Mouse (Mus musculus) kidney, embryonic 16.5 days (tissue): ENCODE measurements at regions not wholly inside any gene's neighbourhood (a gene's known extent, or its start where the extent isn't known, plus 50 kb on each side); places are given as distances from the start of the nearest gene placed in this dataset.

Experiments
- ATAC-seq: fragments of 200-750 bp; cut with Nextera tagmentation; 2 replicates; pipeline ENCODE4 v1.8.0; 2017; ENCODE audit warnings: moderate TSS enrichment; ENCODE audit not compliant: low FRiP score, low TSS enrichment
- H3K27ac ChIP-seq: fragments of 300-500 bp; sonication (generic); 2 replicates; pipeline ENCODE4 v1.5.1; 2014; ENCODE audit warnings: low read length
- H3K27me3 ChIP-seq: fragments of 300-500 bp; sonication (generic); 2 replicates; pipeline ENCODE4 v1.6.1; 2014; ENCODE audit warnings: low read length, control low read depth, mixed read lengths; ENCODE audit not compliant: insufficient read depth
- H3K36me3 ChIP-seq: fragments of 300-500 bp; sonication (generic); 2 replicates; pipeline ENCODE4 v1.6.1; 2014; ENCODE audit warnings: low read length, control low read depth, mixed read lengths; ENCODE audit not compliant: insufficient read depth
- H3K4me1 ChIP-seq: fragments of 300-500 bp; sonication (generic); 2 replicates; pipeline ENCODE4 v1.6.1; 2014; ENCODE audit warnings: low read length, control low read depth, mixed read lengths; ENCODE audit not compliant: insufficient read depth
- H3K4me2 ChIP-seq: fragments of 300-500 bp; sonication (generic); replicated peaks from 2 replicates; pipeline ENCODE4 v1.6.1; 2014; ENCODE audit warnings: low read depth, low read length
- H3K4me3 ChIP-seq: fragments of 300-500 bp; sonication (generic); 2 replicates; pipeline ENCODE4 v1.5.1; 2014; ENCODE audit warnings: mild to moderate bottlenecking, low read length
- H3K9ac ChIP-seq: fragments of 300-500 bp; sonication (generic); replicated peaks from 2 replicates; pipeline ENCODE4 v1.6.1; 2014; ENCODE audit warnings: low read length
- H3K9me3 ChIP-seq: fragments of 300-500 bp; sonication (generic); 2 replicates; pipeline ENCODE4 v1.6.1; 2016; ENCODE audit warnings: low read length, control low read depth
- WGBS: fragments of 180-500 bp; shearing (Covaris S2); extraction: QIAGEN DNeasy Blood & Tissue Kit; methylation state at CpG from one replicate; pipeline ENCODE4 v1.1.7; 2014; 5-methylcytosine and 5-hydroxymethylcytosine counted together

- H3K9ac ChIP-seq: no peak overlapping the region
- H3K9me3 ChIP-seq: 0 out of 2 replicates have a peak, but pooled peaks cover 4% of the 10 kb centered on the region
- no peak overlapping the region for H3K4me2 ChIP-seq
- H3K36me3 ChIP-seq: no peaks in the 10 kb centered on the region
- no peak overlapping the region for H3K4me3 ChIP-seq
- 0 out of 2 replicates have a peak overlapping the region, but pooled peaks have one; percentile 5 for H3K27ac ChIP-seq
- H3K27me3 ChIP-seq: no peaks in the 10 kb centered on the region
- H3K4me1 ChIP-seq: no peaks in the 10 kb centered on the region
- 39% methylated on average over 3 of the region's 3 CpGs for WGBS
- no peak for ATAC-seq
These were observed 73.3 kb upstream of the Col5a1 start for GRCm38 (mm10) chr2:27812946-27813345.

- Histone ChIP-seq H3K9me3 (0 out of 2 replicates have a peak, but pooled peaks cover 4% of the 10 kb centered on the region), H3K27ac (0 out of 2 replicates have a peak overlapping the region, but pooled peaks have one; percentile 5), H3K9ac (no peak overlapping the region), H3K4me1 (peaks cover under 1% of the 10 kb centered on the region; the same call in 1 of the 2 replicates), H3K4me3 (no peak overlapping the region), H3K27me3 (no peaks in the 10 kb centered on the region), H3K4me2 (no peak overlapping the region), H3K36me3 (no peaks in the 10 kb centered on the region)
- peak; percentile 84; the same call in 1 of the 2 replicates for ATAC-seq
- 42% methylated on average over 6 of the region's 6 CpGs for WGBS
These were observed 72.9 kb upstream of the Col5a1 start for GRCm38 (mm10) chr2:27813370-27813769.

DNA sequence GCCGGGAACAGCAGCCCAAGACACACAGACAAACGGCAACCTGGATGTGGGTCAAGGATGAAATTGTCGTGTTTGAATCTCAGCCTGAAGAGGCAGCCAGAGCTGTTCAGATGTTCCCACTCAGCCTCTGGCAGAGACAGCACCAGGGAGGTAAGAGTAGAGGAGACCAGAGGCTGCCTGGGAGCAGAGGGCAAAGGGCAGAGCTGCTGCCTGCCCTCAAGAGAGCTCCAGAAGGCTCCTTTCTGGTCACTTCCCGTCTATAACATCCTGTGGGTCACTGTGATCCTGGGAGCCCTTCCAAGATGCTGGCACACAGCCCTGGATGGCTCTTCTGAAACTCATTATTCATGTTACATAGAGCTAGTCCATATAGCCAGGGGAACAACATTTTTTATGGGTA, 67.6 kb upstream of the Col5a1 start:
- ATAC-seq: peak; percentile 69; the same call in 1 of the 2 replicates
- Histone ChIP-seq H3K9me3 (no peaks in the 10 kb centered on the region), H3K36me3 (no peaks in the 10 kb centered on the region), H3K4me3 (no peak overlapping the region), H3K27me3 (no peaks in the 10 kb centered on the region), H3K9ac (no peak overlapping the region), H3K27ac (peak overlapping the region; percentile 12; the same call in 1 of the 2 replicates), H3K4me2 (no peak overlapping the region), H3K4me1 (peaks cover 7% of the 10 kb centered on the region)
- WGBS: 35% methylated on average over 4 of the region's 4 CpGs

DNA sequence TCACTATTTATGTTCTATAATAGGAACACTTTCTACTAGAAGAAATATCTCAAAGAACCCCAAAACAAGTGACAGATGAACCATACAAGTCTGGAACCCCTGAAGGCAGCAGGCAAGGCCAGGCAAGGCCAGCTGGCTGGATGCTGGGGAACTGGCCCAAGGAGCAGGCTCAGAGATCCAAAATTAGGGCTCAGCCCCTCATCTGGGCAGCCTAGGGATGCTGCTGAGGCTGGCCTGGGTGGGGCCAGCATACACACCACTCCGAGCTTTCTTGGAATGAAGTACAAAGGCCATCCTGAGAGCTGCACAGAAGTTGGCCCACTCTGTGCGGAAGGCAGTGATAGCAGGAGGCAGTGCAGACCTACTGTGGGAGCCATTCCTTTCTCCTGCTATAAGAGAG, 59.4 kb upstream of the Col5a1 start:
- Histone ChIP-seq H3K9me3 (no peaks in the 10 kb centered on the region), H3K27ac (no peak overlapping the region), H3K4me3 (no peak overlapping the region), H3K36me3 (no peaks in the 10 kb centered on the region), H3K4me2 (no peak overlapping the region), H3K4me1 (no peaks in the 10 kb centered on the region), H3K27me3 (no peaks in the 10 kb centered on the region), H3K9ac (no peak overlapping the region)
- 81% methylated on average over 2 of the region's 2 CpGs for WGBS
- no peak for ATAC-seq

- no peaks in the 10 kb centered on the region for H3K27me3 ChIP-seq
- no peak overlapping the region for H3K9ac ChIP-seq
- ATAC-seq: no peak
- H3K9me3 ChIP-seq: no peaks in the 10 kb centered on the region
- no peak overlapping the region for H3K27ac ChIP-seq
- 78% methylated on average over 5 of the region's 5 CpGs for WGBS
- H3K4me2 ChIP-seq: no peak overlapping the region
- H3K36me3 ChIP-seq: no peaks in the 10 kb centered on the region
- H3K4me1 ChIP-seq: no peaks in the 10 kb centered on the region
- no peak overlapping the region for H3K4me3 ChIP-seq
These were observed 58.6 kb upstream of the Col5a1 start for GRCm38 (mm10) chr2:27827582-27827981.

DNA sequence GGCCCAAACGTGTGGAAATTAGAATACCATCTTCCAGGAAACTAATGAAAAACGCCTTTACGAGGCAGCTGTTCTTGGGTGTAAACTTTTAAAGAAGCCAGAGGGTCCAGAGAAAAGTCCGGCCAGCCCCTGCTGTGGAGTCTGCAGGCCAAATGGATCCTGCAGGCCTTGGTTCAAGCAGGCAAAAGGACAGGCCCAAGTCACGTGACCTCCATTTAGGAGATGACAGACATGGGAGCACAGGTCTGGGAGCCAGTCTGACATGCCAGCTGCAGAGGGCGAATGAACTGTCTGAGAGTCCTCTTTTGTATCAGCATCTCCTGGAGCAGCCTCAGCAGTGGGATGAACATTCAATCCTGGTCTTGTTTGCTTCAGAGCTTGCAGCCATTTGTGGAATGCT, 58.0 kb upstream of the Col5a1 start:
- Histone ChIP-seq H3K36me3 (no peaks in the 10 kb centered on the region), H3K4me3 (no peak overlapping the region), H3K4me1 (no peaks in the 10 kb centered on the region), H3K9me3 (no peaks in the 10 kb centered on the region), H3K27ac (no peak overlapping the region), H3K27me3 (no peaks in the 10 kb centered on the region), H3K9ac (no peak overlapping the region), H3K4me2 (no peak overlapping the region)
- ATAC-seq: no peak
- 69% methylated on average over 6 of the region's 6 CpGs for WGBS

DNA sequence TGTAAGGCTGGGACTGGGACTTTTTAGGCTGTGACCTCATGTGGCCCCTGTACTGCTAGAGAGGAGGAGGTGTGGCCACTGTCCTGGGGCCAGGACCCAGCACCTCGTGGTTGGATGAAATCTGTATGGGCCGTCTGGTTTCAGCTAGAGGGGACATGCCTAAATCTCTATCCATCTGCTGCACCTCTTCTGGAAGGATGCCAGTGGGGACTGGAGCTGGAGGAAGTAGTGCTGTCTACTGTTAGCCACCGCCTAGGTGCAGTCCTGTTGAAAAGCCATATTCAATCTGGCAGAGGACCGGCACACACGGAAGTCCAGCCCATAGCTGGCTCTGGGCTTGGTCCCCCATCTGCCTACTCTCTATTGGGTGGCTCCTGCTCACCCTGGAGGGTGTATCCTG, 56.7 kb upstream of the Col5a1 start:
- Histone ChIP-seq H3K36me3 (no peaks in the 10 kb centered on the region), H3K4me1 (no peaks in the 10 kb centered on the region), H3K4me3 (no peak overlapping the region), H3K4me2 (no peak overlapping the region), H3K9me3 (no peaks in the 10 kb centered on the region), H3K9ac (no peak overlapping the region), H3K27me3 (no peaks in the 10 kb centered on the region), H3K27ac (no peak overlapping the region)
- ATAC-seq: no peak
- 77% methylated on average over 5 of the region's 5 CpGs for WGBS

DNA sequence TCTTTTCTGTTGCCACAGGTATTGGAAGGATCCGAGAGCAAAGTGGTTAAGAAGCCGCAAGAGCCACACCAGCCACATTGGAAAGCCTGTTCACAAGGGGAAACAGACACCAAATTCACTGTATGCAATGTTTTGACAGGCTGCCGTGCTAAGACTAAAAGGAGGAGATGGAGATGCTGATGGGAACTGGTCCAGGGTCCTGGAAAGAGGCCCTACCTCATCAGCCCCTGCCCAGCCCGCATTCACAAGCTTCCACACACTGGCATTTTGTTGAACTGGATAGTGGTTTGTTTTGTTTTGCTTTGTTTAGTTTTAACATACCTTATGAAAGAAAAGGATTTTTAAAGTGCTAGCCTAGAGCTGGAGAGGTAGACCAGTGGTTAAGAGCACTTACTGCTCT, 51.3 kb upstream of the Col5a1 start:
- H3K4me1 ChIP-seq: 0 out of 2 replicates have a peak, but pooled peaks cover 3% of the 10 kb centered on the region
- no peak overlapping the region for H3K27ac ChIP-seq
- no peaks in the 10 kb centered on the region for H3K9me3 ChIP-seq
- no peak overlapping the region for H3K4me2 ChIP-seq
- H3K27me3 ChIP-seq: no peaks in the 10 kb centered on the region
- H3K9ac ChIP-seq: no peak overlapping the region
- H3K36me3 ChIP-seq: no peaks in the 10 kb centered on the region
- ATAC-seq: no peak
- no peak overlapping the region for H3K4me3 ChIP-seq
- WGBS: 82% methylated on average over 4 of the region's 4 CpGs

- no peak overlapping the region for H3K4me2 ChIP-seq
- 40% methylated on average over 10 of the region's 10 CpGs for WGBS
- H3K4me1 ChIP-seq: 0 out of 2 replicates have a peak, but pooled peaks cover 3% of the 10 kb centered on the region
- H3K27me3 ChIP-seq: no peaks in the 10 kb centered on the region
- no peaks in the 10 kb centered on the region for H3K9me3 ChIP-seq
- no peak overlapping the region for H3K9ac ChIP-seq
- no peaks in the 10 kb centered on the region for H3K36me3 ChIP-seq
- no peak overlapping the region for H3K27ac ChIP-seq
- no peak for ATAC-seq
- no peak overlapping the region for H3K4me3 ChIP-seq
These were observed 50.3 kb upstream of the Col5a1 start for GRCm38 (mm10) chr2:27835758-27836460.
